Mouse (Mus musculus): ENCODE measurements at regions not wholly inside any gene's neighbourhood (a gene's known extent, or its start where the extent isn't known, plus 50 kb on each side); places are given as distances from the start of the nearest gene placed in this dataset.

GRCm38 (mm10) chr12:27564641-27565306, 222.4 kb upstream of the Sox11 start:
- no peak overlapping the region for H3K9ac ChIP-seq (ENCODE audit: control insufficient read depth, low read depth, low read length, poor library complexity, severe bottlenecking)
- no peaks in the 10 kb centered on the region for H3K79me2 ChIP-seq (ENCODE audit: control insufficient read depth, insufficient read depth, low read length, poor library complexity)
- H3K9me3 ChIP-seq (replicated peaks; ENCODE audit: insufficient read depth, low read length) = no peaks in the 10 kb centered on the region
- H3K27me3 ChIP-seq (ENCODE audit: control insufficient read depth in 1 of 2, insufficient read depth in 2 of 2, low read length in 2 of 2) = no peaks in the 10 kb centered on the region
- no peaks in the 10 kb centered on the region for H3K4me1 ChIP-seq (ENCODE audit: control insufficient read depth in 1 of 2, insufficient read depth in 2 of 2, low read length in 2 of 2)
- no peak overlapping the region for H3K27ac ChIP-seq (ENCODE audit: control insufficient read depth, low read depth, low read length)
- H3K4me3 ChIP-seq (ENCODE audit: control insufficient read depth in 1 of 2, insufficient read depth in 1 of 2, low read depth in 2 of 2, low read length in 2 of 2) = no peak overlapping the region
- no peak for DNase-seq (ENCODE audit: low read depth, low spot score)
- TF ChIP-seq USF2 (IDR thresholded peaks at IDR 0.05; ENCODE audit: borderline replicate concordance in 1 of 2, insufficient read depth in 1 of 2, low read depth in 1 of 2, low read length in 2 of 2) (no peak), BHLHE40 (IDR thresholded peaks at IDR 0.05; ENCODE audit: borderline replicate concordance, low read depth, low read length) (no peak), TCF12 (IDR thresholded peaks at IDR 0.05; ENCODE audit: low read depth, low read length) (no peak), GABPA (IDR thresholded peaks at IDR 0.05; ENCODE audit: low read depth, low read length) (no peak), POLR2A (IDR thresholded peaks at IDR 0.05; ENCODE audit: control insufficient read depth in 1 of 2, insufficient read depth in 1 of 2, low read depth in 1 of 2, low read length in 2 of 2, poor library complexity in 1 of 2) (no peak), E2F4 (IDR thresholded peaks at IDR 0.05; ENCODE audit: borderline replicate concordance, low read depth, low read length) (no peak), ZC3H11A (IDR thresholded peaks at IDR 0.05; ENCODE audit: low read depth, low read length) (no peak)
- H3K36me3 ChIP-seq (ENCODE audit: control insufficient read depth in 1 of 2, insufficient read depth in 2 of 2, low read length in 2 of 2) = no peaks in the 10 kb centered on the region

GRCm38 (mm10) chr12:27563900-27564299, 221.5 kb upstream of the Sox11 start:
- Histone ChIP-seq H3K9me3 (replicated peaks; ENCODE audit: insufficient read depth, low read length) (no peaks in the 10 kb centered on the region), H3K9ac (ENCODE audit: control insufficient read depth, low read depth, low read length, poor library complexity, severe bottlenecking) (no peak overlapping the region), H3K79me2 (ENCODE audit: control insufficient read depth, insufficient read depth, low read length, poor library complexity) (no peaks in the 10 kb centered on the region), H3K4me1 (ENCODE audit: control insufficient read depth in 1 of 2, insufficient read depth in 2 of 2, low read length in 2 of 2) (no peaks in the 10 kb centered on the region), H3K27ac (ENCODE audit: control insufficient read depth, low read depth, low read length) (no peak overlapping the region), H3K36me3 (ENCODE audit: control insufficient read depth in 1 of 2, insufficient read depth in 2 of 2, low read length in 2 of 2) (no peaks in the 10 kb centered on the region), H3K4me3 (ENCODE audit: control insufficient read depth in 1 of 2, insufficient read depth in 1 of 2, low read depth in 2 of 2, low read length in 2 of 2) (no peak overlapping the region), H3K27me3 (ENCODE audit: control insufficient read depth in 1 of 2, insufficient read depth in 2 of 2, low read length in 2 of 2) (no peaks in the 10 kb centered on the region)
- DNase-seq (ENCODE audit: low read depth, low spot score) = no peak
- no peak for TF ChIP-seq HCFC1 (IDR thresholded peaks at IDR 0.05; ENCODE audit: low read depth, low read length)
- TF ChIP-seq CHD2 (IDR thresholded peaks at IDR 0.05; ENCODE audit: low read length) = no peak
- no peak for TF ChIP-seq SIN3A (IDR thresholded peaks at IDR 0.05; ENCODE audit: low read length)
- no peak for TF ChIP-seq ZMIZ1 (IDR thresholded peaks at IDR 0.05; ENCODE audit: low read depth, low read length)
- no peak for TF ChIP-seq CHD1 (IDR thresholded peaks at IDR 0.05; ENCODE audit: low read depth, low read length)

GRCm38 (mm10) chr12:27552809-27553208, 210.4 kb upstream of the Sox11 start:
- TF ChIP-seq ZMIZ1 (IDR thresholded peaks at IDR 0.05; ENCODE audit: low read depth, low read length) = no peak
- TF ChIP-seq EP300 (IDR thresholded peaks at IDR 0.05; ENCODE audit: low read depth in 1 of 2, low read length in 2 of 2) = no peak
- TF ChIP-seq E2F4 (IDR thresholded peaks at IDR 0.05; ENCODE audit: borderline replicate concordance, low read depth, low read length) = no peak
- no peak for TF ChIP-seq POLR2AphosphoS5 (IDR thresholded peaks at IDR 0.05; ENCODE audit: borderline replicate concordance, low read depth, low read length)
- no peak for TF ChIP-seq MYC (IDR thresholded peaks at IDR 0.05; ENCODE audit: low read depth, low read length)
- no peak for TF ChIP-seq RAD21 (IDR thresholded peaks at IDR 0.05; ENCODE audit: low read depth, low read length)
- TF ChIP-seq MAFK (IDR thresholded peaks at IDR 0.05; ENCODE audit: borderline replicate concordance, low read depth, low read length) = no peak
- Histone ChIP-seq H3K4me1 (ENCODE audit: control insufficient read depth in 1 of 2, insufficient read depth in 2 of 2, low read length in 2 of 2) (no peaks in the 10 kb centered on the region), H3K4me3 (ENCODE audit: control insufficient read depth in 1 of 2, insufficient read depth in 1 of 2, low read depth in 2 of 2, low read length in 2 of 2) (no peak overlapping the region), H3K27me3 (ENCODE audit: control insufficient read depth in 1 of 2, insufficient read depth in 2 of 2, low read length in 2 of 2) (no peaks in the 10 kb centered on the region), H3K36me3 (ENCODE audit: control insufficient read depth in 1 of 2, insufficient read depth in 2 of 2, low read length in 2 of 2) (no peaks in the 10 kb centered on the region), H3K79me2 (ENCODE audit: control insufficient read depth, insufficient read depth, low read length, poor library complexity) (no peaks in the 10 kb centered on the region), H3K27ac (ENCODE audit: control insufficient read depth, low read depth, low read length) (no peak overlapping the region), H3K9ac (ENCODE audit: control insufficient read depth, low read depth, low read length, poor library complexity, severe bottlenecking) (no peak overlapping the region), H3K9me3 (replicated peaks; ENCODE audit: insufficient read depth, low read length) (no peaks in the 10 kb centered on the region)
- DNase-seq (ENCODE audit: low read depth, low spot score) = no peak

Data from MEL (cell line).